Mouse (Mus musculus) intestine, postnatal 0 days (tissue): ENCODE data around the gene Apol8. TPM values are rescaled to one million over a fixed set of nuclear protein-coding genes. Genes with fewer than 3 reads are reported as not detected.

ENCODE experiments used
- ATAC-seq: fragments of 200-750 bp; cut with Nextera tagmentation; 2 replicates; pipeline ENCODE4 v1.8.0; 2017; ENCODE audit warnings: mild to moderate bottlenecking, moderate TSS enrichment, moderate library complexity
- H3K27ac ChIP-seq: fragments of 300-500 bp; sonication (generic); 2 replicates; pipeline ENCODE4 v1.5.1; 2014; ENCODE audit warnings: mild to moderate bottlenecking, low read depth, low read length, moderate library complexity
- H3K27me3 ChIP-seq: fragments of 300-500 bp; sonication (generic); replicated peaks from 2 replicates; pipeline ENCODE4 v1.6.1; 2014; ENCODE audit warnings: low read length, mixed read lengths; ENCODE audit not compliant: control insufficient read depth, insufficient read depth
- H3K36me3 ChIP-seq: fragments of 300-500 bp; sonication (generic); 2 replicates; pipeline ENCODE4 v1.6.1; 2014; ENCODE audit warnings: mild to moderate bottlenecking, moderate library complexity; ENCODE audit not compliant: control insufficient read depth, insufficient read depth
- H3K4me1 ChIP-seq: fragments of 300-500 bp; sonication (generic); replicated peaks from 2 replicates; pipeline ENCODE4 v1.6.1; 2014; ENCODE audit warnings: antibody characterized with exemption, low read length, mixed read lengths; ENCODE audit not compliant: control insufficient read depth, insufficient read depth
- H3K4me2 ChIP-seq: fragments of 300-500 bp; sonication (generic); replicated peaks from 2 replicates; pipeline ENCODE4 v1.6.1; 2014; ENCODE audit warnings: low read depth, mild to moderate bottlenecking, moderate library complexity
- H3K4me3 ChIP-seq: fragments of 300-500 bp; sonication (generic); 2 replicates; pipeline ENCODE4 v1.5.1; 2014; ENCODE audit warnings: low read depth, low read length
- H3K9ac ChIP-seq: fragments of 300-500 bp; sonication (generic); 2 replicates; pipeline ENCODE4 v1.6.1; 2014; ENCODE audit warnings: mild to moderate bottlenecking, low read depth, low read length
- H3K9me3 ChIP-seq: fragments of 300-500 bp; sonication (generic); 2 replicates; pipeline ENCODE4 v1.6.1; 2016; ENCODE audit warnings: mixed run types; ENCODE audit not compliant: control insufficient read depth
- CTCF ChIP-seq: sonication (generic); IDR thresholded peaks from 2 replicates; pipeline ENCODE4 v1.5.1; 2016; ENCODE audit warnings: low read depth, mild to moderate bottlenecking, control low read depth, antibody characterized with exemption, moderate library complexity
- WGBS: fragments of 180-500 bp; shearing (Covaris S2); extraction: QIAGEN DNeasy Blood & Tissue Kit; methylation state at CpG from one replicate; pipeline ENCODE4 v1.1.7; 2014; 5-methylcytosine and 5-hydroxymethylcytosine counted together
- polyA plus RNA-seq: library from polyadenylated mRNA; unstranded; fragments of >200 nt; fragmentation: Nextera tagmentation; extraction: Ambion mirVana; gene quantifications from 2 replicates; pipeline ENCODE4 v1.2.1, GENCODE M21; 2015

Gene Apol8
- polyA plus RNA-seq, 1 experiment from 2014 or later, result not detected

GRCm38 (mm10) chr15:77796409-77797035 is 39.7 kb upstream of the Apol8 start:
- WGBS, result 93% methylated on average over 26 of the region's 26 CpGs
- no peak overlapping the region for H3K9ac ChIP-seq
- no peak for TF ChIP-seq CTCF
- no peak for ATAC-seq
- H3K36me3 ChIP-seq, result peaks cover 74% of the 10 kb centered on the region
- no peak overlapping the region for H3K4me2 ChIP-seq
- H3K4me1 ChIP-seq, result peaks cover 17% of the 10 kb centered on the region
- H3K4me3 ChIP-seq, result no peak overlapping the region
- H3K27ac ChIP-seq, result no peak overlapping the region
- H3K27me3 ChIP-seq, result no peaks in the 10 kb centered on the region
- H3K9me3 ChIP-seq, result no peaks in the 10 kb centered on the region

- peaks cover 80% of the 10 kb centered on the region for H3K36me3 ChIP-seq
- H3K27me3 ChIP-seq, result no peaks in the 10 kb centered on the region
- H3K9me3 ChIP-seq, result no peaks in the 10 kb centered on the region
- TF ChIP-seq CTCF, result no peak
- WGBS, result 81% methylated on average over 13 of the region's 13 CpGs
- H3K4me2 ChIP-seq, result no peak overlapping the region
- H3K9ac ChIP-seq, result no peak overlapping the region
- no peak for ATAC-seq
- H3K4me3 ChIP-seq, result no peak overlapping the region
- peaks cover 5% of the 10 kb centered on the region; the same call in 1 of the 2 replicates for H3K4me1 ChIP-seq
- H3K27ac ChIP-seq, result no peak overlapping the region
Observed at GRCm38 (mm10) chr15:77794908-77795356, 38.1 kb upstream of the Apol8 start.

- H3K9me3 ChIP-seq, result no peaks in the 10 kb centered on the region
- H3K9ac ChIP-seq, result no peak overlapping the region
- WGBS, result 82% methylated on average over 13 of the region's 13 CpGs
- no peak overlapping the region for H3K4me3 ChIP-seq
- no peak overlapping the region for H3K4me2 ChIP-seq
- TF ChIP-seq CTCF, result no peak
- H3K4me1 ChIP-seq, result no peaks in the 10 kb centered on the region
- no peaks in the 10 kb centered on the region for H3K27me3 ChIP-seq
- ATAC-seq, result no peak
- no peak overlapping the region for H3K27ac ChIP-seq
- peaks cover 80% of the 10 kb centered on the region for H3K36me3 ChIP-seq
Observed at GRCm38 (mm10) chr15:77794138-77794907, 37.5 kb upstream of the Apol8 start.

- Histone ChIP-seq H3K27me3 (no peaks in the 10 kb centered on the region), H3K27ac (no peak overlapping the region), H3K36me3 (peaks cover 86% of the 10 kb centered on the region), H3K9ac (no peak overlapping the region), H3K4me1 (no peaks in the 10 kb centered on the region), H3K4me2 (no peak overlapping the region), H3K9me3 (no peaks in the 10 kb centered on the region), H3K4me3 (no peak overlapping the region)
- WGBS, result 86% methylated on average over 7 of the region's 7 CpGs
- ATAC-seq, result no peak
- TF ChIP-seq CTCF, result no peak
Observed at GRCm38 (mm10) chr15:77793554-77793953, 36.8 kb upstream of the Apol8 start.

- Histone ChIP-seq H3K4me3 (no peak overlapping the region), H3K4me1 (no peaks in the 10 kb centered on the region), H3K27ac (no peak overlapping the region), H3K27me3 (no peaks in the 10 kb centered on the region), H3K4me2 (no peak overlapping the region), H3K9ac (no peak overlapping the region), H3K9me3 (no peaks in the 10 kb centered on the region), H3K36me3 (peaks cover 90% of the 10 kb centered on the region)
- ATAC-seq, result no peak
- WGBS, result 63% methylated on average over 4 of the region's 4 CpGs
- no peak for TF ChIP-seq CTCF
Observed at GRCm38 (mm10) chr15:77793094-77793493, 36.3 kb upstream of the Apol8 start.

- Histone ChIP-seq H3K4me3 (no peak overlapping the region), H3K4me2 (no peak overlapping the region), H3K27ac (no peak overlapping the region), H3K9me3 (no peaks in the 10 kb centered on the region), H3K36me3 (peaks cover 99% of the 10 kb centered on the region), H3K27me3 (no peaks in the 10 kb centered on the region), H3K9ac (no peak overlapping the region), H3K4me1 (no peaks in the 10 kb centered on the region)
- 80% methylated on average over 9 of the region's 9 CpGs for WGBS
- no peak for ATAC-seq
- no peak for TF ChIP-seq CTCF
Observed at GRCm38 (mm10) chr15:77792056-77792455, 35.3 kb upstream of the Apol8 start.
